Mouse (Mus musculus): ENCODE measurements around the gene Slc7a11. TPM values are rescaled to one million over a fixed set of nuclear protein-coding genes. Genes with fewer than 3 reads are reported as not detected.

The Slc7a11 gene
- polyA plus RNA-seq, 2 experiments: 2.6 to 5.8 TPM

DNA sequence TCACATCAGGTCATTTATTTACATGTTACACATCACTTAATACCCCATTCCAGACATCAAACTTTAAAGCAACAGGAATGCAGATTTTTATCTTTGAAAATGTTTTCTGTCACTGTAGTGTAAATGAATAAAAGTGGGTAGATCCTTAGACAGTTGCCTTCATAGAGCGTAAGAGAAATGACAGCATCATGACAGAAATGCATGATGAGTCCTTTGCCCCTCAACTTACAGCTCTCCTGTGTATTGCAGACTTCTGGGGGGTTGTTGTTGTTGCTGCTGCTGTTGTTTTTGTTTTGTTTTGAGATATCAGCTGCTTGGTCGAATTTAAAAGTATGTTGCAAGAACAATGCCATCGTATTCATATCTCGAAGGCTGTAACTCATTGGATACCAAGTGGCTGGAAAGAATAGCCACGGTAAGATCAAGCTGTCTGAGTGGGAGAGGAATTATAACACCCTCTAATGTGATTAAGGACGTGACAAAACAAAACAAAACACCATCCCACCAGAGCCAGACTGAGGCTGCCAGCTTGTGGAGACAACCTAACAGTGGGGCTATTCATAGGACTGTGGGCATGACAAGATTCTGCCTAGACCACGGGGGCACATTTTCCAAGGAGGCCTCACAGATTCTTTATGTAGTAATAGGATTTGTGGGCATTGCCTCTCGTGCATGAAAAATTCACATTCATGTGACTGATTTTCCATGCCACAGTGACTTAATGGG lies 557.0 kb downstream of the Slc7a11 start:
- H3K9me3 ChIP-seq (ENCODE audit: control insufficient read depth, low read length): no peaks in the 10 kb centered on the region
- no peaks in the 10 kb centered on the region for H3K36me3 ChIP-seq (ENCODE audit: control insufficient read depth, insufficient read depth, low read length)
- H3K4me3 ChIP-seq (replicated peaks; ENCODE audit: low read length): no peak overlapping the region
- 57% methylated on average over 8 of the region's 8 CpGs for WGBS
- H3K27ac ChIP-seq (replicated peaks; ENCODE audit: low read depth, low read length): no peak overlapping the region
- no peak for TF ChIP-seq POLR2A (IDR thresholded peaks at IDR 0.05; ENCODE audit: borderline replicate concordance, extremely low read depth, insufficient read depth, insufficient read length)
- no peak for ATAC-seq (ENCODE audit: low FRiP score, low read depth)
- DNase-seq (ENCODE audit: low spot score): no peak
- H3K27me3 ChIP-seq (ENCODE audit: control insufficient read depth, insufficient read depth, low read length): no peaks in the 10 kb centered on the region
- H3K4me1 ChIP-seq (ENCODE audit: control insufficient read depth, insufficient read depth, low read length): no peaks in the 10 kb centered on the region
- no peak overlapping the region for H3K4me2 ChIP-seq (replicated peaks; ENCODE audit: low read depth, low read length, severe bottlenecking)
- H3K9ac ChIP-seq (ENCODE audit: low read depth, low read length, severe bottlenecking): no peak overlapping the region

DNA sequence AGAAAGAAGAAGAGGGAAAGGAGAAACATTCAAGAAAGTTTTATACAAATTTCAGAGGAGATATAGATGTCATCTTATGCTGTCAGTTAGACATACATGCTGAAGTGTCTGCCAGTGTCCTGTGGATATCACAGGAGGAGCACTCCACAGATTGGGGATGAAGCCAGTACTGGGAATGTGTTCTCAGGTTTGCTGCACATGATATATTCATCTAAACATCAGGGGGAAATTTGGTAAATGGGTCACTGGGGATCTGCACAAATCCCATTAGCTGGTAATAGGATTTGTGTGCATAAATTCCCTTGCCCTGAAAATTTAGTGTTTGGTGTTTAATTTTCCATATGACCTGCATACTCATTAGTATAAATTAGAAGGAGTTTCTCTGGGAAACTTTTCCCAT lies 562.9 kb downstream of the Slc7a11 start:
- H3K36me3 ChIP-seq (ENCODE audit: control insufficient read depth, insufficient read depth, low read length): no peaks in the 10 kb centered on the region
- no peaks in the 10 kb centered on the region for H3K27me3 ChIP-seq (ENCODE audit: control insufficient read depth, insufficient read depth, low read length)
- ATAC-seq (ENCODE audit: low FRiP score, low read depth) (no peak), DNase-seq (ENCODE audit: low spot score) (no peak)
- H3K4me2 ChIP-seq (replicated peaks; ENCODE audit: low read depth, low read length, severe bottlenecking): no peak overlapping the region
- H3K9ac ChIP-seq (ENCODE audit: low read depth, low read length, severe bottlenecking): no peak overlapping the region
- H3K9me3 ChIP-seq (ENCODE audit: control insufficient read depth, low read length): no peaks in the 10 kb centered on the region
- no peak overlapping the region for H3K27ac ChIP-seq (replicated peaks; ENCODE audit: low read depth, low read length)
- no peak overlapping the region for H3K4me3 ChIP-seq (replicated peaks; ENCODE audit: low read length)
- no peak for TF ChIP-seq POLR2A (IDR thresholded peaks at IDR 0.05; ENCODE audit: borderline replicate concordance, extremely low read depth, insufficient read depth, insufficient read length)
- no peaks in the 10 kb centered on the region for H3K4me1 ChIP-seq (ENCODE audit: control insufficient read depth, insufficient read depth, low read length)

DNA sequence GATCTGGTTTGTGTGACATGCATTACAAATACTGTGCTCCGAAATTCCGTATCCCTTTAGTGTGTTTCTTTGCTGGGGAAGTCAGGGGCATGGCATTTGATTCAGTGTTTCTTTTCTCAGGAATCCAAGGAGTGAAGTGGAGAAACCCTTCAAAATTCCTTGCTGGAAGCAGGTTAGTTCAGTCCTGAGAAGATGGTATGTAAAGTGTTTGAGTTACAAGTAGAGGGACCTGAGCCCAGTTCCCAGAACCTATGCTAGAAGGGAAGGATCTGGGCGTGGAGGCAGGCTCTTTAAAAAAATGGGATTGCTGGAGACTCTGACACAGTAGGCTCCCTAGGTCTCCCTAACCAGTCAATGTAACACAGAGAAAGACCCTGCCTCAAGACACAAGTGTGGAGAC lies 572.6 kb downstream of the Slc7a11 start:
- Histone ChIP-seq H3K9ac (ENCODE audit: low read depth, low read length, severe bottlenecking) (no peak overlapping the region), H3K36me3 (ENCODE audit: control insufficient read depth, insufficient read depth, low read length) (no peaks in the 10 kb centered on the region), H3K9me3 (ENCODE audit: control insufficient read depth, low read length) (no peaks in the 10 kb centered on the region), H3K27me3 (ENCODE audit: control insufficient read depth, insufficient read depth, low read length) (no peaks in the 10 kb centered on the region), H3K4me2 (replicated peaks; ENCODE audit: low read depth, low read length, severe bottlenecking) (no peak overlapping the region), H3K4me1 (ENCODE audit: control insufficient read depth, insufficient read depth, low read length) (peaks cover 28% of the 10 kb centered on the region), H3K4me3 (replicated peaks; ENCODE audit: low read length) (no peak overlapping the region), H3K27ac (replicated peaks; ENCODE audit: low read depth, low read length) (peak overlapping the region; percentile 2; the same call in 1 of the 2 replicates)
- WGBS: 47% methylated on average over 3 of the region's 3 CpGs
- DNase-seq (ENCODE audit: low spot score) (no peak), ATAC-seq (ENCODE audit: low FRiP score, low read depth) (no peak)
- no peak for TF ChIP-seq POLR2A (IDR thresholded peaks at IDR 0.05; ENCODE audit: borderline replicate concordance, extremely low read depth, insufficient read depth, insufficient read length)

GRCm38 (mm10) chr3:49867951-49868584 lies 575.3 kb downstream of the Slc7a11 start:
- no peaks in the 10 kb centered on the region for H3K9me3 ChIP-seq (ENCODE audit: control insufficient read depth, low read length)
- H3K4me1 ChIP-seq (ENCODE audit: control insufficient read depth, insufficient read depth, low read length): peaks cover 22% of the 10 kb centered on the region
- 24% methylated on average over 4 of the region's 4 CpGs for WGBS
- no peak overlapping the region for H3K4me2 ChIP-seq (replicated peaks; ENCODE audit: low read depth, low read length, severe bottlenecking)
- DNase-seq (ENCODE audit: low spot score) (peak; percentile 40), ATAC-seq (ENCODE audit: low FRiP score, low read depth) (peak; percentile 54)
- H3K4me3 ChIP-seq (replicated peaks; ENCODE audit: low read length): no peak overlapping the region
- H3K9ac ChIP-seq (ENCODE audit: low read depth, low read length, severe bottlenecking): no peak overlapping the region
- H3K27ac ChIP-seq (replicated peaks; ENCODE audit: low read depth, low read length): 0 out of 2 replicates have a peak overlapping the region, but pooled peaks have one; percentile 5
- TF ChIP-seq POLR2A (IDR thresholded peaks at IDR 0.05; ENCODE audit: borderline replicate concordance, extremely low read depth, insufficient read depth, insufficient read length): no peak
- no peaks in the 10 kb centered on the region for H3K27me3 ChIP-seq (ENCODE audit: control insufficient read depth, insufficient read depth, low read length)
- no peaks in the 10 kb centered on the region for H3K36me3 ChIP-seq (ENCODE audit: control insufficient read depth, insufficient read depth, low read length)

DNA sequence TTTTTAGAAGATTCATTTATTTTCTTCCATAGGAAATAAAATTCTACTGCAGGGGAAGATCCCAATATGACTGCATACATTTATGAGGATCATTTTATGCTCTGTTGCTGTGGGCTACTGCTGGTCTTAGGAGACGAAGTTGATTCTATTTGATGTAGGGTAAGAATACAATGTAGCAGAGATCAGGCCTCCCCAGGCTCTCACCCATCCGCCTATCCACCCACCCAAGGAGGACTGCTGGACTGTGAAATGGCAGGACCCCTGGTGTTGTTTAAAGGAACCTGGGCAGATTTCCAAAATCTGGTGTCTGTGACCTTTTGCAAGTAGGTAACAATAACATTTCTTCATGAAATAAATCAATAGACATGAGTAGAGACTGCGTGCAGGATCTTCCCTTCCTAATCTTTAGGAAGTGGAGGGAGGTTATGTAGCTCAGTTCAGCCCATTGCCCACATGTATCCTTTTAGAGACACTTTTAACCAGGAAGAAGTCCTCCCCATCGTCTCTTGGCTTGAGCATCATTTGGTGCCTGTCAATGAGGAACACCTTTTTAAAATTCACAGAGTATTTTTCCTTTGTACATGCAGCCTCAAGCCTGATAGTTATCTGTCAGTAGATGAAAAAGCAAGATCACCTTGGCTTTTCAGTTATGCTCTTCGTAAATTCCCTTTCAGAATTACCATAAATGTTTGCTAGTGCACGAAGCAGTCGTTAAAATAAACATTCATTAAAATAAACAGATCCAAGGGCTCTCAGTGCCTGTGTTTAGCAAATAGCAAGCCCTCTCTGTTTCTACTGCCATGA lies 576.1 kb downstream of the Slc7a11 start:
- Histone ChIP-seq H3K4me1 (ENCODE audit: control insufficient read depth, insufficient read depth, low read length) (peaks cover 22% of the 10 kb centered on the region), H3K36me3 (ENCODE audit: control insufficient read depth, insufficient read depth, low read length) (no peaks in the 10 kb centered on the region), H3K27me3 (ENCODE audit: control insufficient read depth, insufficient read depth, low read length) (no peaks in the 10 kb centered on the region), H3K4me2 (replicated peaks; ENCODE audit: low read depth, low read length, severe bottlenecking) (no peak overlapping the region), H3K4me3 (replicated peaks; ENCODE audit: low read length) (no peak overlapping the region), H3K27ac (replicated peaks; ENCODE audit: low read depth, low read length) (0 out of 2 replicates have a peak overlapping the region, but pooled peaks have one; percentile 5), H3K9me3 (ENCODE audit: control insufficient read depth, low read length) (no peaks in the 10 kb centered on the region), H3K9ac (ENCODE audit: low read depth, low read length, severe bottlenecking) (no peak overlapping the region)
- ATAC-seq (ENCODE audit: low FRiP score, low read depth) (no peak), DNase-seq (ENCODE audit: low spot score) (no peak)
- no peak for TF ChIP-seq POLR2A (IDR thresholded peaks at IDR 0.05; ENCODE audit: borderline replicate concordance, extremely low read depth, insufficient read depth, insufficient read length)
- 38% methylated on average over 7 of the region's 7 CpGs for WGBS

Data from limb, embryonic 14.5 days (tissue).